Mouse (Mus musculus): ENCODE data around the gene Ralgapb. TPM values are rescaled to one million over a fixed set of nuclear protein-coding genes. Genes with fewer than 3 reads are reported as not detected.

Gene Ralgapb
- polyA plus RNA-seq, 1 experiment from 2014 or later, result 20.6 TPM

DNA sequence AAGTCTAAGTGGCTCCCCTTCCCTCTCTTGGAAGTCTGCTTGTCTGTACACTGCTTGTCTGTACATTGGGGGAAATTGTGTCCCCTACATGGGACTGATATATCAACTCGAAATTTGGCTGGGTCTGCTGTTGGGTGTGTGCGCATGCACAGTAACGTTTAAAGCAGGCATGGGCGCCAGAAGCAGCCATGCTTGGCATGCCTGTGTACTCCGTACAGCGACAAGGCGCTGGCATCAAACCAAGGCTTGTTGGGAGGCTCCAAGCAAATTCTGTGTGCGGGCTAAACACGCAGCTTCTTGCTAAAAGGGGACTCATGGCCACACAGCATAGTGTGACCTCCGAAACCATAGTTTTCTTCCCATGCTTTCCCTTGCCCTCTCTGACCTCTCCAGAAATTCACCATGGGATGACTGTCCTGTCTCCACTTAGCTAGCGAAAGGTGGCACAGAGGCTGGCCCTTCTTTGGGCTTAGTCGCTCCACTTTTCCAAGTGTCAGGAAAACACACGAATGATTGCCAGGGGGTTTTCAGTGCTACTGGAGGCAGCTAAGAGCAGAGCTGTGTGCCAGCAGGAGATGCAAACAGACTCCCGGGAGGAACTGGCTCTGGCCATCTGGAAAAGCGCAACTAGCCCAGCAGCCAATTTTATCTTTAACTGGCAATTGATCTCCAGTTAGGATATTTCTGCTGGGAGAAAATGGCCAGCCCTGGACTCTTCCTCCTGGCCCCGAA is 114.6 kb downstream of the Ralgapb start:
- Histone ChIP-seq H3K27ac (replicated peaks; ENCODE audit: low read depth, low read length) (no peak overlapping the region), H3K4me1 (ENCODE audit: control insufficient read depth, insufficient read depth, low read length) (no peaks in the 10 kb centered on the region), H3K9me3 (replicated peaks; ENCODE audit: control insufficient read depth, low read length) (no peaks in the 10 kb centered on the region), H3K9ac (replicated peaks; ENCODE audit: low read length) (no peak overlapping the region), H3K4me3 (ENCODE audit: low read depth, low read length) (no peak overlapping the region), H3K27me3 (ENCODE audit: control insufficient read depth, insufficient read depth, low read length) (no peaks in the 10 kb centered on the region), H3K36me3 (replicated peaks; ENCODE audit: control insufficient read depth, insufficient read depth, low read depth, low read length) (no peaks in the 10 kb centered on the region), H3K4me2 (ENCODE audit: low read depth, low read length) (no peak overlapping the region)
- DNase-seq (ENCODE audit: low spot score) (no peak), ATAC-seq (replicated peaks; ENCODE audit: insufficient number of reproducible peaks, low FRiP score, low TSS enrichment, low read depth) (no peak)
- 84% methylated on average over 16 of the region's 16 CpGs for WGBS

DNA sequence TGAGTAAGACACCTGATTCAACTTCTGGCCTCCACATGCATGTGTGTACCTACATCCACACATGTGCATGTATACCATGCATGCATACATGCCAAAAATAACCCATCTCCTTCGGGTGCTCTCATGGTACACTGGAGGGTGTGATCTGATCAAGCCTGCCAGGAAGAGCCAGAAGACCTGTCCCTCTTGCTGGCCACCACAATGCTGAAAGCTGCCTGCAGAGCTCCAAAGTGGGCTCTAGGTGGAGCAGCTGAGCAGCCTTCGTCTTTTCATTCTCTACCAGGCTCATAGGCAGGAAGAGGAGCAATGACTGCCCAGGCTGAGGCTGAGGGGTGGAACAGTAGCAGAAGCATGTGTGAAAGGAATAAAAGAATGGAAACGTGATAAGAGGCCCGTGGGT is 124.4 kb downstream of the Ralgapb start:
- DNase-seq (ENCODE audit: low spot score) (peak; percentile 69), ATAC-seq (replicated peaks; ENCODE audit: insufficient number of reproducible peaks, low FRiP score, low TSS enrichment, low read depth) (0 out of 2 replicates have a peak, but pooled peaks have one; percentile 72)
- Histone ChIP-seq H3K9me3 (replicated peaks; ENCODE audit: control insufficient read depth, low read length) (no peaks in the 10 kb centered on the region), H3K4me3 (ENCODE audit: low read depth, low read length) (no peak overlapping the region), H3K9ac (replicated peaks; ENCODE audit: low read length) (no peak overlapping the region), H3K4me2 (ENCODE audit: low read depth, low read length) (no peak overlapping the region), H3K27ac (replicated peaks; ENCODE audit: low read depth, low read length) (no peak overlapping the region), H3K36me3 (replicated peaks; ENCODE audit: control insufficient read depth, insufficient read depth, low read depth, low read length) (no peaks in the 10 kb centered on the region), H3K4me1 (ENCODE audit: control insufficient read depth, insufficient read depth, low read length) (no peaks in the 10 kb centered on the region), H3K27me3 (ENCODE audit: control insufficient read depth, insufficient read depth, low read length) (no peaks in the 10 kb centered on the region)
- WGBS, result 8% methylated on average over 4 of the region's 4 CpGs

DNA sequence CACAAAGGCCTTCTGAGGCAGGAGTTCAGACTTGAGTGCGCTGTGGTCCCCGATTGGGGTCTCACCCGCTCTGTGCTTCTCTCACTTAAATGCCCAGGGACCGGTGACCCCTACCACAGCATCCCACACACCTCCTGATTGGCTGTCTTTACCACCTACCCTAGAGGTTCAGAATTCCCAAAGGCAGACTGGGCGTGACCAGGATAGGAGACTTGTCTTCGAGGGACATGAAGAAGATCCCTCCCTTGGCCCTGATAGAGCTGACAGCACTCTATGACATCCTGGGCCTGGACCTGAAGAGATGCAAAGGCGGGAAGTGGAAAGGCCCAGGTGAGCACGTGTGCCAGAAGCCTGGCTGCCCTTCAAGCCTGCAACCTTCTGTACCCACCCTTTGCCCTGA is 124.9 kb downstream of the Ralgapb start:
- WGBS, result 79% methylated on average over 8 of the region's 8 CpGs
- no peak for ATAC-seq (replicated peaks; ENCODE audit: insufficient number of reproducible peaks, low FRiP score, low TSS enrichment, low read depth)
- H3K4me3 ChIP-seq (ENCODE audit: low read depth, low read length), result no peak overlapping the region

DNA sequence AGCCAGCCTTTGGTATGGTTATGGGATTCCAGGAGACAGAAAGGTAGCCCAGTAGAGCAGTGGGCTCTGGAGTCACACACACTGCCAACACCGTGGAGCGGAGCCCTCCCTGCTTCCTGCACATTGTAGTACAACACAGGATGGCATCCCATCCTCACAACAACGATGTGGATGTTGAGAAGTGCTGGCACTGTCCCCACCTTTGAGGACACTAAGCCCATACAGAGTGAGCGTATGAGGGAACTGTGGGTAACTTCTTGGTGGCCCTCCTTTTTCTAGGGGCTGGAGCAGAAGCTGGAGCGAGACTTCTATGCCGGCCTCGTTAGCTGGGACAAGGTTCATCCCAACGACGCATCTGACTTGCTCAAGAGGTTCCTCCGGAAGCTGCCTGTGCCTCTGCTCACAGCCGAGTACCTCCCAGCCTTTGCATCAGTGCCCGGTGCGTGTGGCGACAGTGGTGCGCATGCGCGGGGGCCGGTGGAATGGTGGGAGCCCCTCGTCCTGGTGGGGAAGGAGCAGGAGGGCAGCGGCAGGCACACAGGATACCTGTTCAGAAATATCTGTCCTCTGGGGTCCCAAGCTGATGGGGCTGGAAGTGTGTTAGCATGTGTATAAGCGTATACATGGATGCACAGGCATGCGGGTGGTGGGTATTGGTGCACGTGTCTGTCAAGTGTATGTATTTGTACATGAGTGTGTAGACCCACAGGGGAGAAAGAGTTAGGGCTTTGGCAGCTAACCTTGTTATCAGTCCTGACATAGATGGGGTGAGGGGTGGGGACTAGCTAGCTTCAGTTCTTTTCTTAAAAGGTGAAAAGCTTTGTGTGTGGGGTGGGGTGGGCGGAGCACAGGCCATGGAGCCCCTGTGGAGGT is 130.0 kb downstream of the Ralgapb start:
- H3K4me3 ChIP-seq (ENCODE audit: low read depth, low read length), result no peak overlapping the region
- no peaks in the 10 kb centered on the region for H3K27me3 ChIP-seq (ENCODE audit: control insufficient read depth, insufficient read depth, low read length)
- H3K9me3 ChIP-seq (replicated peaks; ENCODE audit: control insufficient read depth, low read length), result no peaks in the 10 kb centered on the region
- no peaks in the 10 kb centered on the region for H3K4me1 ChIP-seq (ENCODE audit: control insufficient read depth, insufficient read depth, low read length)
- no peaks in the 10 kb centered on the region for H3K36me3 ChIP-seq (replicated peaks; ENCODE audit: control insufficient read depth, insufficient read depth, low read depth, low read length)
- H3K9ac ChIP-seq (replicated peaks; ENCODE audit: low read length), result no peak overlapping the region
- H3K4me2 ChIP-seq (ENCODE audit: low read depth, low read length), result no peak overlapping the region
- no peak overlapping the region for H3K27ac ChIP-seq (replicated peaks; ENCODE audit: low read depth, low read length)
- DNase-seq (ENCODE audit: low spot score) (peak; percentile 37), ATAC-seq (replicated peaks; ENCODE audit: insufficient number of reproducible peaks, low FRiP score, low TSS enrichment, low read depth) (0 out of 2 replicates have a peak, but pooled peaks have one; percentile 14)
- 57% methylated on average over 24 of the region's 24 CpGs for WGBS

More for the DNA sequence above, 124.9 kb downstream of the Ralgapb start:
- Histone ChIP-seq H3K4me1 (ENCODE audit: control insufficient read depth, insufficient read depth, low read length) (no peaks in the 10 kb centered on the region), H3K27me3 (ENCODE audit: control insufficient read depth, insufficient read depth, low read length) (no peaks in the 10 kb centered on the region), H3K36me3 (replicated peaks; ENCODE audit: control insufficient read depth, insufficient read depth, low read depth, low read length) (no peaks in the 10 kb centered on the region), H3K9me3 (replicated peaks; ENCODE audit: control insufficient read depth, low read length) (no peaks in the 10 kb centered on the region), H3K9ac (replicated peaks; ENCODE audit: low read length) (no peak overlapping the region), H3K4me2 (ENCODE audit: low read depth, low read length) (no peak overlapping the region), H3K27ac (replicated peaks; ENCODE audit: low read depth, low read length) (no peak overlapping the region)
- DNase-seq (ENCODE audit: low spot score), result no peak

DNA sequence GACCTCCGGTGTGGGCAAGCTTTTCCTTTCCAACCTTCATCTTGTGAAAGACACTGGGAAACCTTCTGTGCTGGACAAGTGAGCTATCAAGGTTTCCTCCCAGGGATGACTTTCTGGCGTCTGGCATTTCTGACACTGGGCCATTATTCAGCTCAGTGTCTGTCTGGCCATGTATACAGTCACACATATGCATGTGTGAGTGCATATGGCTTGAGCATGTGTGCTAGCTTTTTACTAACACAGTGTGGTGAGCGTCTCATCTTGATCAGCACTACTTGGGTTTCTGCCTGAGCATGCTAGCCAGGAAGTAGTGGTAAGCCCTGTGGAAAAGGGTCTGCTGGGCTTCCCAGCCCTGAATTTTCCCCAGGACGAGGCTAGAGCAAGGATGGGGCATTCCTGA is 131.6 kb downstream of the Ralgapb start:
- 42% methylated on average over 4 of the region's 4 CpGs for WGBS
- no peak for DNase-seq (ENCODE audit: low spot score)
- Histone ChIP-seq H3K4me1 (ENCODE audit: control insufficient read depth, insufficient read depth, low read length) (no peaks in the 10 kb centered on the region), H3K4me3 (ENCODE audit: low read depth, low read length) (no peak overlapping the region), H3K27ac (replicated peaks; ENCODE audit: low read depth, low read length) (no peak overlapping the region), H3K27me3 (ENCODE audit: control insufficient read depth, insufficient read depth, low read length) (no peaks in the 10 kb centered on the region), H3K36me3 (replicated peaks; ENCODE audit: control insufficient read depth, insufficient read depth, low read depth, low read length) (no peaks in the 10 kb centered on the region), H3K4me2 (ENCODE audit: low read depth, low read length) (no peak overlapping the region), H3K9ac (replicated peaks; ENCODE audit: low read length) (no peak overlapping the region), H3K9me3 (replicated peaks; ENCODE audit: control insufficient read depth, low read length) (no peaks in the 10 kb centered on the region)
- no peak for ATAC-seq (replicated peaks; ENCODE audit: insufficient number of reproducible peaks, low FRiP score, low TSS enrichment, low read depth)

DNA sequence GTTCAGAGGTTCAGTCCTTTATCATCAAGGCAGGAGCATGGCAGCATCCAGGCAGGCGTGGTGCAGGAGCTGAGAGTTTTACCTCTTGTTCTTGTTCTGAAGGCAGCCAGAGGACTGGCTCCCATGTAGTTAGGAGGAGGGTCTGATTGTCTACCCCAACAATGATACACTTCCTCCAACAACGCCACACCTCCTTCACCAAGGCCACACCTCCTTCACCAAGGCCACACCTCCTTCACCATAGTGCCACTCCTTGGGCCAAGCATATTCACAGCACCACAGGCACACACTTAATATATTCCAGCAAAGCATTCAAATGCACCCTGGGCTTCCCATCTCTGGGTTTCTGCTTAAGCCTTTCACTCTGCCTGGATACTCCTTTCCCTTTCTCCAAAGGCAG is 135.6 kb downstream of the Ralgapb start:
- WGBS, result 86% methylated on average over 2 of the region's 2 CpGs
- Histone ChIP-seq H3K4me3 (ENCODE audit: low read depth, low read length) (no peak overlapping the region), H3K27me3 (ENCODE audit: control insufficient read depth, insufficient read depth, low read length) (no peaks in the 10 kb centered on the region), H3K9ac (replicated peaks; ENCODE audit: low read length) (no peak overlapping the region), H3K4me1 (ENCODE audit: control insufficient read depth, insufficient read depth, low read length) (no peaks in the 10 kb centered on the region), H3K36me3 (replicated peaks; ENCODE audit: control insufficient read depth, insufficient read depth, low read depth, low read length) (no peaks in the 10 kb centered on the region), H3K27ac (replicated peaks; ENCODE audit: low read depth, low read length) (no peak overlapping the region), H3K9me3 (replicated peaks; ENCODE audit: control insufficient read depth, low read length) (no peaks in the 10 kb centered on the region), H3K4me2 (ENCODE audit: low read depth, low read length) (no peak overlapping the region)
- ATAC-seq (replicated peaks; ENCODE audit: insufficient number of reproducible peaks, low FRiP score, low TSS enrichment, low read depth) (no peak), DNase-seq (ENCODE audit: low spot score) (no peak)

DNA sequence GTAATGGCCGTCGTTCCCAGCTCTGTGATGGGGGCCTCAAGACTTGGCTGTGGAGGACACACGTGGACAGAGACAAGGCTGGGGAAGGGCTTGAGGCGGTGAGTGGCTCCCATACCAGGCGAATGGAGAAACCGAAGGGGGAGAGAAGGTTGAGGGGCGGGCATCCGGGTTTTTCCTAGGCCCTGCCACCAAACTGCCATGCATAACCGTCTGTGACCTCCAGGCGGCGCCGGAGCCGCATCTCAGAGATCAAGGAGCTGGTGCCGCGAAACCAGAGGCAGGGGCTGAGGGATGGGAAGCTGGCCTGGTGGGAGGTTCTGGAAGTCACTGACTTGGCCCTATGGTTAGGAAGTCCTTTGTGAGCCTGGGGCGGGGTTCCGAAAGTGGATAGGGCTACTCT is 137.1 kb downstream of the Ralgapb start:
- peak; percentile 58; the same call in 1 of the 2 replicates for ATAC-seq (replicated peaks; ENCODE audit: insufficient number of reproducible peaks, low FRiP score, low TSS enrichment, low read depth)
- H3K4me3 ChIP-seq (ENCODE audit: low read depth, low read length), result no peak overlapping the region
- no peaks in the 10 kb centered on the region for H3K36me3 ChIP-seq (replicated peaks; ENCODE audit: control insufficient read depth, insufficient read depth, low read depth, low read length)
- H3K4me2 ChIP-seq (ENCODE audit: low read depth, low read length), result no peak overlapping the region
- no peaks in the 10 kb centered on the region for H3K4me1 ChIP-seq (ENCODE audit: control insufficient read depth, insufficient read depth, low read length)
- no peaks in the 10 kb centered on the region for H3K9me3 ChIP-seq (replicated peaks; ENCODE audit: control insufficient read depth, low read length)
- H3K9ac ChIP-seq (replicated peaks; ENCODE audit: low read length), result no peak overlapping the region; the same call in 1 of the 2 replicates
- WGBS, result 3% methylated on average over 17 of the region's 17 CpGs
- peak; percentile 92 for DNase-seq (ENCODE audit: low spot score)
- H3K27me3 ChIP-seq (ENCODE audit: control insufficient read depth, insufficient read depth, low read length), result peaks cover 2% of the 10 kb centered on the region; the same call in 1 of the 2 replicates
- H3K27ac ChIP-seq (replicated peaks; ENCODE audit: low read depth, low read length), result no peak overlapping the region
